Mouse (Mus musculus) small intestine, adult 2 months (tissue): ENCODE data around the gene Pnkp.

Source experiments
- CTCF ChIP-seq: fragments of 200-500 bp; IDR thresholded peaks from 2 replicates; pipeline ENCODE4 v1.5.1; 2012; ENCODE audit warnings: low read depth, mild to moderate bottlenecking, control low read depth, inconsistent platforms, low read length, moderate library complexity, mixed read lengths; ENCODE audit not compliant: insufficient replicate concordance, insufficient read length; ENCODE audit errors: extremely low read depth
- POLR2A ChIP-seq: fragments of 200-500 bp; IDR thresholded peaks from 2 replicates; pipeline ENCODE4 v1.6.1; 2012; ENCODE audit warnings: low read depth, mild to moderate bottlenecking, control low read depth, inconsistent platforms, low read length, moderate library complexity

DNA sequence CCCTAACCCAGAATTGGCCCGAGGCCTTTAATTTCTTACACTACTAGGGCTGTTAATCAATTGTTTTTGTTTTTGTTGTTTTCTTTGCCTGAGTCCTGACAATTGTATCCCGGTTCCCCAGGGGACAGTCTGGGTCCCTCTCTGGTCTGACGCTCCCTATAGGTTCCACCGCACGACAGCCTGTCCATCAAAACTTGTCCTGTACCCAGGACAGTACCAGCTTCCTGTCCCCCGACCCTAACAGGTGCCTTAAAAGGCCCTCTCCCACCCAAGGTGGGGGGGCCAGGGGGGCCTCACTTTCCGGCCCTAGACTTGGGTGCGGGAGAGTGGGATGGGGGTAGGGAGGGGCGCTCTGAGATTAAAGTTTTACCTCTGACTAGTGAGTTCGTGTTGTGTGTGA is 1.9 kb upstream of the Pnkp start:
- no peak for TF ChIP-seq CTCF
- TF ChIP-seq POLR2A, result no peak
